Mouse (Mus musculus) G1E (cell line): ENCODE data around the gene Prpf4. TPM values are rescaled to one million over a fixed set of nuclear protein-coding genes. Genes with fewer than 3 reads are reported as not detected.

ENCODE experiments used
- ATAC-seq: 2 replicates; pipeline ENCODE4 v1.8.0; 2016; ENCODE audit warnings: mild to moderate bottlenecking; ENCODE audit not compliant: insufficient number of reproducible peaks, poor library complexity, low FRiP score, severe bottlenecking; ENCODE audit errors: extremely low read depth
- DNase-seq: peaks from one replicate; pipeline ENCODE4 v3.0.0; 2012; ENCODE audit warnings: low spot score
- H3K27me3 ChIP-seq: 2 replicates; pipeline ENCODE4 v1.6.1; 2012; ENCODE audit warnings: mild to moderate bottlenecking, low read length, inconsistent platforms; ENCODE audit not compliant: insufficient read depth
- H3K36me3 ChIP-seq: replicated peaks from 2 replicates; pipeline ENCODE3; 2012; ENCODE audit warnings: mild to moderate bottlenecking, inconsistent platforms
- H3K4me1 ChIP-seq: 2 replicates; pipeline ENCODE4 v1.6.1; 2012; ENCODE audit warnings: low read depth, low read length, inconsistent platforms, mixed read lengths; ENCODE audit not compliant: insufficient read depth
- H3K4me3 ChIP-seq: 2 replicates; pipeline ENCODE4 v1.5.1; 2012; ENCODE audit warnings: low read depth, mild to moderate bottlenecking, inconsistent platforms, low read length, moderate library complexity, mixed read lengths
- H3K9me3 ChIP-seq: replicated peaks from 2 replicates; pipeline ENCODE4 v1.6.1; 2012; ENCODE audit warnings: inconsistent platforms
- CTCF ChIP-seq: IDR thresholded peaks from 2 replicates; pipeline ENCODE4 v1.5.1; 2012; ENCODE audit warnings: low read depth, low read length, inconsistent platforms, mixed read lengths
- GATA1 ChIP-seq: IDR thresholded peaks from 2 replicates; pipeline ENCODE4 v1.6.1; 2012; ENCODE audit warnings: borderline replicate concordance, low read length, inconsistent platforms, mixed read lengths
- GATA2 ChIP-seq: IDR thresholded peaks from 2 replicates; pipeline ENCODE4 v1.6.1; 2012; ENCODE audit warnings: low read depth, low read length, inconsistent platforms, borderline replicate concordance
- POLR2AphosphoS5 ChIP-seq: IDR thresholded peaks from 2 replicates; pipeline ENCODE4 v1.6.1; 2012; ENCODE audit warnings: low read depth, low read length, inconsistent platforms; ENCODE audit not compliant: insufficient replicate concordance
- TAL1 ChIP-seq: conservative IDR thresholded peaks from 2 replicates; pipeline ENCODE4 v1.6.1; 2012; ENCODE audit warnings: low read depth, low read length, inconsistent platforms, mixed read lengths
- polyA plus RNA-seq: library from polyadenylated mRNA; stranded (reverse); fragments of >175 nt; gene quantifications from 2 replicates; pipeline ENCODE4 v1.2.3, GENCODE M21; 2012
- total RNA-seq, 2 experiments: library from RNA; stranded (forward) in 1 of 2; stranded (reverse) in 1 of 2; fragments of 200-1000 nt in 1 of 2; fragments of >200 nt in 1 of 2; fragmentation: Nextera tagmentation in 1 of 2; gene quantifications; 2 replicates each; pipeline ENCODE4 v1.2.3; 2014 to 2017

Gene Prpf4
- total and polyA plus RNA-seq, 3 experiments, result 4.1 to 23.1 (median 23.0) TPM

- no peak for ATAC-seq
- Histone ChIP-seq H3K36me3 (peaks cover 73% of the 10 kb centered on the region), H3K4me1 (peaks cover 19% of the 10 kb centered on the region), H3K9me3 (no peaks in the 10 kb centered on the region), H3K27me3 (no peaks in the 10 kb centered on the region), H3K4me3 (no peak overlapping the region)
- TF ChIP-seq GATA2 (no peak), TAL1 (no peak), CTCF (no peak), GATA1 (no peak), POLR2AphosphoS5 (peak; percentile 75; the same call in 1 of the 2 replicates)
- no peak for DNase-seq
Observed at GRCm38 (mm10) chr4:62385439-62385838, 23.2 kb upstream of the Prpf4 start.

- H3K4me1 ChIP-seq, result peaks cover 9% of the 10 kb centered on the region; the same call in 1 of the 2 replicates
- peaks cover 82% of the 10 kb centered on the region for H3K36me3 ChIP-seq
- no peak for ATAC-seq
Observed at GRCm38 (mm10) chr4:62389592-62390512, 18.7 kb upstream of the Prpf4 start.

GRCm38 (mm10) chr4:62391892-62392291, 16.7 kb upstream of the Prpf4 start:
- H3K9me3 ChIP-seq, result no peaks in the 10 kb centered on the region
- no peak for DNase-seq
- TF ChIP-seq POLR2AphosphoS5 (0 out of 2 replicates have a peak, but pooled peaks have one; percentile 37), CTCF (no peak)
- no peak overlapping the region for H3K4me3 ChIP-seq
- no peak for ATAC-seq
- no peaks in the 10 kb centered on the region for H3K27me3 ChIP-seq
- peaks cover 85% of the 10 kb centered on the region for H3K36me3 ChIP-seq
- peaks cover 9% of the 10 kb centered on the region; the same call in 1 of the 2 replicates for H3K4me1 ChIP-seq

More at GRCm38 (mm10) chr4:62389592-62390512, 18.7 kb upstream of the Prpf4 start:
- H3K27me3 ChIP-seq, result no peaks in the 10 kb centered on the region
- H3K9me3 ChIP-seq, result no peaks in the 10 kb centered on the region
- TF ChIP-seq GATA1 (no peak), GATA2 (no peak), CTCF (no peak), TAL1 (no peak)
- no peak overlapping the region for H3K4me3 ChIP-seq
- no peak for DNase-seq

GRCm38 (mm10) chr4:62393459-62393858, 15.1 kb upstream of the Prpf4 start:
- ATAC-seq (no peak), DNase-seq (no peak)
- TF ChIP-seq TAL1 (no peak), GATA1 (no peak), CTCF (no peak), GATA2 (no peak), POLR2AphosphoS5 (no peak)
- Histone ChIP-seq H3K4me3 (no peak overlapping the region), H3K27me3 (no peaks in the 10 kb centered on the region), H3K9me3 (no peaks in the 10 kb centered on the region), H3K36me3 (peaks cover 85% of the 10 kb centered on the region), H3K4me1 (peaks cover 21% of the 10 kb centered on the region)

GRCm38 (mm10) chr4:62395806-62396205, 12.8 kb upstream of the Prpf4 start:
- no peak for ATAC-seq
- no peak overlapping the region for H3K4me3 ChIP-seq
- TF ChIP-seq TAL1 (no peak), GATA1 (no peak), CTCF (no peak), POLR2AphosphoS5 (no peak), GATA2 (no peak)
- no peak for DNase-seq
- H3K27me3 ChIP-seq, result no peaks in the 10 kb centered on the region
- peaks cover 27% of the 10 kb centered on the region for H3K4me1 ChIP-seq
- H3K9me3 ChIP-seq, result no peaks in the 10 kb centered on the region
- peaks cover 86% of the 10 kb centered on the region for H3K36me3 ChIP-seq

GRCm38 (mm10) chr4:62397616-62398365, 10.8 kb upstream of the Prpf4 start:
- no peak for ATAC-seq
- H3K4me3 ChIP-seq, result no peak overlapping the region
- H3K9me3 ChIP-seq, result no peaks in the 10 kb centered on the region

More at GRCm38 (mm10) chr4:62397616-62398365, 10.8 kb upstream of the Prpf4 start:
- TF ChIP-seq GATA1 (no peak), TAL1 (peak; percentile 47; the same call in 1 of the 2 replicates)
- no peak for DNase-seq
- Histone ChIP-seq H3K36me3 (peaks cover 85% of the 10 kb centered on the region), H3K27me3 (no peaks in the 10 kb centered on the region), H3K4me1 (peaks cover 22% of the 10 kb centered on the region)
